Mouse (Mus musculus) heart, postnatal 0 days (tissue): ENCODE results near the gene Tmem198. TPM values are rescaled to one million over a fixed set of nuclear protein-coding genes. Genes with fewer than 3 reads are reported as not detected.

ENCODE experiments used
- ATAC-seq: fragments of 200-750 bp; cut with Nextera tagmentation; 2 replicates; pipeline ENCODE4 v1.8.0; 2017; ENCODE audit warnings: low read depth, moderate number of reproducible peaks, moderate library complexity; ENCODE audit not compliant: insufficient read depth
- DNase-seq: peaks from one replicate; pipeline ENCODE4 v3.0.0-alpha.2; 2016; ENCODE audit warnings: low spot score
- H3K27ac ChIP-seq: fragments of 300-500 bp; sonication (generic); 2 replicates; pipeline ENCODE4 v1.5.1; 2014; ENCODE audit warnings: low read depth, mild to moderate bottlenecking
- H3K27me3 ChIP-seq: fragments of 300-500 bp; sonication (generic); 2 replicates; pipeline ENCODE4 v1.6.1; 2014; ENCODE audit warnings: low read length, mixed read lengths; ENCODE audit not compliant: control insufficient read depth, insufficient read depth
- H3K36me3 ChIP-seq: fragments of 300-500 bp; sonication (generic); replicated peaks from 2 replicates; pipeline ENCODE4 v1.6.1; 2014; ENCODE audit warnings: low read length, mixed read lengths; ENCODE audit not compliant: control insufficient read depth, insufficient read depth
- H3K4me1 ChIP-seq: fragments of 300-500 bp; sonication (generic); 2 replicates; pipeline ENCODE4 v1.6.1; 2014; ENCODE audit warnings: antibody characterized with exemption; ENCODE audit not compliant: control insufficient read depth, insufficient read depth
- H3K4me2 ChIP-seq: fragments of 300-500 bp; sonication (generic); 2 replicates; pipeline ENCODE4 v1.6.1; 2014; ENCODE audit warnings: low read depth, mild to moderate bottlenecking, low read length, moderate library complexity
- H3K4me3 ChIP-seq: fragments of 300-500 bp; sonication (generic); 2 replicates; pipeline ENCODE4 v1.5.1; 2014; ENCODE audit warnings: low read depth, low read length
- H3K9ac ChIP-seq: fragments of 300-500 bp; sonication (generic); replicated peaks from 2 replicates; pipeline ENCODE4 v1.6.1; 2014; ENCODE audit warnings: low read depth, low read length, mixed read lengths
- H3K9me3 ChIP-seq: fragments of 300-500 bp; sonication (generic); replicated peaks from 2 replicates; pipeline ENCODE4 v1.6.1; 2016; ENCODE audit warnings: low read length; ENCODE audit not compliant: control insufficient read depth
- CTCF ChIP-seq: IDR thresholded peaks from 2 replicates; pipeline ENCODE4 v1.5.1; 2016; ENCODE audit warnings: antibody characterized with exemption, control low read depth, low read depth
- EP300 ChIP-seq: IDR thresholded peaks from 2 replicates; pipeline ENCODE4 v1.6.1; 2016; ENCODE audit warnings: antibody characterized with exemption, low read depth
- WGBS: fragments of 180-500 bp; shearing (Covaris S2); extraction: QIAGEN DNeasy Blood & Tissue Kit; methylation state at CpG from one replicate; pipeline ENCODE4 v1.1.7; 2014; 5-methylcytosine and 5-hydroxymethylcytosine counted together
- polyA plus RNA-seq: library from polyadenylated mRNA; unstranded; fragments of >200 nt; fragmentation: Nextera tagmentation; extraction: Ambion mirVana; gene quantifications from 2 replicates; pipeline ENCODE4 v1.2.1, GENCODE M21; 2015
- total RNA-seq: library from RNA; depleted of rRNA; stranded (reverse); fragments of >200 nt; gene quantifications from 2 replicates; pipeline ENCODE4 v1.2.3, GENCODE M21; 2014; ENCODE audit warnings: low replicate concordance

Gene Tmem198
- total and polyA plus RNA-seq, 2 experiments from 2014 or later: 0.61 TPM; not detected in 1

GRCm38 (mm10) chr1:75442171-75442570, 37.2 kb upstream of the Tmem198 start:
- no peak for DNase-seq
- peaks cover 8% of the 10 kb centered on the region; the same call in 1 of the 2 replicates for H3K36me3 ChIP-seq
- no peak for TF ChIP-seq CTCF
- no peak for TF ChIP-seq EP300
- H3K4me2 ChIP-seq: no peak overlapping the region
- peaks cover 12% of the 10 kb centered on the region for H3K4me1 ChIP-seq
- peaks cover 17% of the 10 kb centered on the region; the same call in 1 of the 2 replicates for H3K27me3 ChIP-seq
- H3K4me3 ChIP-seq: no peak overlapping the region
- H3K9me3 ChIP-seq: no peaks in the 10 kb centered on the region
- WGBS: 89% methylated on average over 9 of the region's 9 CpGs
- no peak overlapping the region for H3K9ac ChIP-seq
- no peak overlapping the region for H3K27ac ChIP-seq
- no peak for ATAC-seq

GRCm38 (mm10) chr1:75442811-75443210, 36.5 kb upstream of the Tmem198 start:
- Histone ChIP-seq H3K9me3 (no peaks in the 10 kb centered on the region), H3K27me3 (peaks cover 23% of the 10 kb centered on the region), H3K27ac (no peak overlapping the region), H3K36me3 (peaks cover 8% of the 10 kb centered on the region; the same call in 1 of the 2 replicates), H3K9ac (no peak overlapping the region), H3K4me1 (peaks cover 17% of the 10 kb centered on the region), H3K4me3 (no peak overlapping the region), H3K4me2 (no peak overlapping the region)
- ATAC-seq: no peak
- 72% methylated on average over 8 of the region's 8 CpGs for WGBS
- DNase-seq: no peak
- TF ChIP-seq CTCF: no peak
- TF ChIP-seq EP300: no peak

DNA sequence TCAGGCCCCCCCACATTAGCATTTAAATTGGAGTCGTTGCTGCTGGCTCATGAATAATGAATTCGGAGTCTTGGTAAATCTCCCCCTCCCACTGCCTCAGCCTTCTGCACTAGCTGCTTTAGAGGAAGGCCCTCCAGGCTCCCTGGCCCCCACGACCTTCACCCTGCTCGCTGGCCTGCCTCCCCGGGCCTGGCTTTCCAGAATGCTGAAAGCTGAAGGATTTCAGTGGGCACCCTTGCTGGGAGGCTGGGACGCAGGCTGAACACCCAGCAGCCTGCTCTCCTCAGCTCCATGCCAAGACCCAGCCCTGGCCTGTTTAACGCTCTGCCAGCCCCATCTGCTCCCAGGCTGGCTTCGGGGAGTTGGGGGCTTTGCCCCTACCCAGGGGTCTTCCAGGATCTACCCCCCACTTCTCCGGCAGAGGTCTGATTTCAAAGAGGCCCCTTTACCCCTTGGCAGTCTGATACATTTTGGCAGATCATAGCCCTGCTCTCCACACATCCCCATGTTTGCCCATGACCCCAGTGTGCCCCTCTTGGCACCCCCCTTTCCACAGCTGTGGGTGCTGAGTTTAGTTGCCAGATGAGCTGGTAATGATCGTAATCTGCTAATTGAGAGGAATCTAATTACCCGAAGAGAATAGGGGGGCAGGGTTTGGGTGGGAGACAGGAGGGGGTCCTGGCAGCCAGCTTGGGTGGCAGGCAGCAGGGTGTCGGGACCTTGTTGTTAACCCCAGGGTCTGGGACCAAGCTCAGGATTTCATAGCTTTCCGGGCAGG, 35.9 kb upstream of the Tmem198 start:
- no peak overlapping the region for H3K4me2 ChIP-seq
- TF ChIP-seq CTCF (no peak), EP300 (no peak)
- no peak for DNase-seq
- H3K4me1 ChIP-seq: peaks cover 22% of the 10 kb centered on the region
- WGBS: 56% methylated on average over 13 of the region's 13 CpGs
- H3K9ac ChIP-seq: no peak overlapping the region
- peaks cover 28% of the 10 kb centered on the region for H3K27me3 ChIP-seq
- H3K36me3 ChIP-seq: peaks cover 8% of the 10 kb centered on the region; the same call in 1 of the 2 replicates
- H3K27ac ChIP-seq: no peak overlapping the region
- H3K4me3 ChIP-seq: no peak overlapping the region
- H3K9me3 ChIP-seq: no peaks in the 10 kb centered on the region
- ATAC-seq: no peak

GRCm38 (mm10) chr1:75444208-75444607, 35.1 kb upstream of the Tmem198 start:
- Histone ChIP-seq H3K4me3 (no peak overlapping the region), H3K4me1 (peaks cover 22% of the 10 kb centered on the region), H3K9me3 (no peaks in the 10 kb centered on the region), H3K9ac (no peak overlapping the region), H3K27ac (no peak overlapping the region), H3K27me3 (peaks cover 36% of the 10 kb centered on the region), H3K36me3 (peaks cover 8% of the 10 kb centered on the region; the same call in 1 of the 2 replicates), H3K4me2 (no peak overlapping the region)
- no peak for TF ChIP-seq CTCF
- no peak for TF ChIP-seq EP300
- whole genome bisulfite sequencing: 58% methylated on average over 3 of the region's 3 CpGs
- ATAC-seq (no peak), DNase-seq (no peak)

DNA sequence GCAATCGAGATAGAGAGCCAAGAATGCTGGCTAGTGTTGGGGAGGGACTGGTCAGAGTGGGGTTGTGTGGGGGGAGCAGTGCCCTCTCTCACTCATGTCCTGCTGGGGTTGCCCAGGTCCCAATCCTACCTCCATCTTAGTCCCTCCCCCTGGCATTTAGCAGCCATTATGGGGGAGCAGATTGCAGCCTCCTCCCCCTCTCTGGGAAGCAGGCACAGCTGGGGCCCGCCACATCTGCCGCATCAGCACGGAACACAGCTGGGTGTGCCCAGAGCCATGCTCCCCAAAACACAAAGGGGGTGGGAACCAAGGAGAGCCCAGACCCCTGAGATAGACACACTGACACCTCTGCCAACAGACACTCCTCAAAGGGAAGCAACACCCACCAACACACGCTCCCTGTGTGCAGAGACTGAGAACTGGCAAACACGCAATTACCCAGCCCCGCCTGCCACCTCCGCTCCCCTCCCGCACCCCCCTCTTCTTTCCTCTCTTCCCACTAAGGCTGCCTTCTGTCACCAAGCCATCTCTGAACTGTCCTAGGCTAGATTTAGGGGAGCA, 34.1 kb upstream of the Tmem198 start:
- no peak for DNase-seq
- Histone ChIP-seq H3K4me3 (no peak overlapping the region), H3K9ac (no peak overlapping the region), H3K27me3 (peaks cover 46% of the 10 kb centered on the region), H3K27ac (no peak overlapping the region), H3K9me3 (no peaks in the 10 kb centered on the region), H3K4me2 (no peak overlapping the region), H3K36me3 (peaks cover 8% of the 10 kb centered on the region; the same call in 1 of the 2 replicates), H3K4me1 (peaks cover 22% of the 10 kb centered on the region)
- TF ChIP-seq EP300 (no peak), CTCF (no peak)
- ATAC-seq: no peak
- WGBS: 14% methylated on average over 9 of the region's 9 CpGs
